Mouse (Mus musculus): ENCODE results near the gene Tmem51.

GRCm38 (mm10) chr4:142048391-142048790, 35.7 kb downstream of the Tmem51 start:
- TF ChIP-seq CTCF (conservative IDR thresholded peaks at IDR 0.05; ENCODE audit: low read length) (no peak), POU5F1 (IDR thresholded peaks at IDR 0.05; ENCODE audit: borderline replicate concordance, low read length) (no peak)
